Mouse (Mus musculus) myocyte (in vitro differentiated cells): Measurements from ENCODE around the gene Mios. TPM values are rescaled to one million over a fixed set of nuclear protein-coding genes. Genes with fewer than 3 reads are reported as not detected.

Source experiments
- H3K27me3 ChIP-seq: one replicate; pipeline ENCODE4 v1.6.1; 2011; ENCODE audit not compliant: control insufficient read depth, insufficient read depth, insufficient read length
- H3K36me3 ChIP-seq: one replicate; pipeline ENCODE4 v1.6.1; 2011; ENCODE audit not compliant: control insufficient read depth, insufficient read depth
- H3K4me2 ChIP-seq: one replicate; pipeline ENCODE4 v1.6.1; 2011; ENCODE audit warnings: low read depth, control low read depth
- H3K4me3 ChIP-seq: one replicate; pipeline ENCODE4 v1.5.1; 2011; ENCODE audit warnings: mild to moderate bottlenecking, control low read depth, moderate library complexity
- H3K79me2 ChIP-seq: one replicate; pipeline ENCODE4 v1.6.1; 2011; ENCODE audit not compliant: control insufficient read depth, insufficient read depth
- H3ac ChIP-seq: one replicate; pipeline ENCODE4 v1.6.1; 2011; ENCODE audit not compliant: control insufficient read depth, insufficient read length
- CEBPB ChIP-seq: IDR thresholded peaks from 2 replicates; pipeline ENCODE4 v1.6.1; 2011; ENCODE audit warnings: mild to moderate bottlenecking, moderate library complexity; ENCODE audit not compliant: poor library complexity, insufficient read depth, severe bottlenecking
- E2F4 ChIP-seq: IDR thresholded peaks from one replicate; pipeline ENCODE4 v1.6.1; 2011; ENCODE audit warnings: mild to moderate bottlenecking, control low read depth, moderate library complexity; ENCODE audit not compliant: insufficient read depth
- MAX ChIP-seq: IDR thresholded peaks from one replicate; pipeline ENCODE4 v1.6.1; 2011; ENCODE audit warnings: low read depth, mild to moderate bottlenecking, control low read depth
- MYOD1 ChIP-seq, 3 experiments: IDR thresholded peaks; one replicate each; pipeline ENCODE4 v1.6.1; 2011; ENCODE audit warnings: control low read depth in 2 of 3, low read depth in 2 of 3, mild to moderate bottlenecking in 2 of 3, moderate library complexity in 1 of 3; ENCODE audit not compliant: insufficient read length in 2 of 3, control insufficient read depth in 1 of 3
- MYOG ChIP-seq, 3 experiments: IDR thresholded peaks; one replicate each; pipeline ENCODE4 v1.6.1; 2011; ENCODE audit warnings: control low read depth in 2 of 3, low read depth in 2 of 3, mild to moderate bottlenecking in 2 of 3; ENCODE audit not compliant: insufficient read length in 2 of 3, control insufficient read depth in 1 of 3, insufficient read depth in 1 of 3
- POLR2A ChIP-seq: IDR thresholded peaks from one replicate; pipeline ENCODE4 v1.6.1; 2011; ENCODE audit warnings: low read depth, mild to moderate bottlenecking, control low read depth, moderate library complexity; ENCODE audit not compliant: insufficient read length
- POLR2AphosphoS2 ChIP-seq: IDR thresholded peaks from one replicate; pipeline ENCODE4 v1.6.1; 2011; ENCODE audit warnings: low read depth, control low read depth; ENCODE audit not compliant: insufficient read length
- REST ChIP-seq: IDR thresholded peaks from one replicate; pipeline ENCODE4 v1.6.1; 2011; ENCODE audit warnings: mild to moderate bottlenecking, control low read depth, moderate library complexity; ENCODE audit not compliant: insufficient read depth, insufficient read length
- SRF ChIP-seq: IDR thresholded peaks from one replicate; pipeline ENCODE4 v1.6.1; 2011; ENCODE audit warnings: low read depth; ENCODE audit not compliant: control insufficient read depth, insufficient read length
- TCF12 ChIP-seq: IDR thresholded peaks from one replicate; pipeline ENCODE4 v1.6.1; 2011; ENCODE audit warnings: mild to moderate bottlenecking, control low read depth; ENCODE audit not compliant: poor library complexity, insufficient read depth, severe bottlenecking
- TCF3 ChIP-seq: IDR thresholded peaks from one replicate; pipeline ENCODE4 v1.6.1; 2011; ENCODE audit warnings: low read depth, control low read depth; ENCODE audit not compliant: insufficient read length
- USF1 ChIP-seq: IDR thresholded peaks from one replicate; pipeline ENCODE4 v1.6.1; 2011; ENCODE audit warnings: low read depth, mild to moderate bottlenecking, control low read depth, moderate library complexity
- polyA plus RNA-seq: library from polyadenylated mRNA; unstranded; fragments of >200 nt; fragmentation: generic; extraction: Trizol; gene quantifications from one replicate; pipeline ENCODE4 v1.2.1, GENCODE M21; 2012; ENCODE audit warnings: missing spikeins

Gene Mios
- 5.0 TPM for polyA plus RNA-seq

DNA sequence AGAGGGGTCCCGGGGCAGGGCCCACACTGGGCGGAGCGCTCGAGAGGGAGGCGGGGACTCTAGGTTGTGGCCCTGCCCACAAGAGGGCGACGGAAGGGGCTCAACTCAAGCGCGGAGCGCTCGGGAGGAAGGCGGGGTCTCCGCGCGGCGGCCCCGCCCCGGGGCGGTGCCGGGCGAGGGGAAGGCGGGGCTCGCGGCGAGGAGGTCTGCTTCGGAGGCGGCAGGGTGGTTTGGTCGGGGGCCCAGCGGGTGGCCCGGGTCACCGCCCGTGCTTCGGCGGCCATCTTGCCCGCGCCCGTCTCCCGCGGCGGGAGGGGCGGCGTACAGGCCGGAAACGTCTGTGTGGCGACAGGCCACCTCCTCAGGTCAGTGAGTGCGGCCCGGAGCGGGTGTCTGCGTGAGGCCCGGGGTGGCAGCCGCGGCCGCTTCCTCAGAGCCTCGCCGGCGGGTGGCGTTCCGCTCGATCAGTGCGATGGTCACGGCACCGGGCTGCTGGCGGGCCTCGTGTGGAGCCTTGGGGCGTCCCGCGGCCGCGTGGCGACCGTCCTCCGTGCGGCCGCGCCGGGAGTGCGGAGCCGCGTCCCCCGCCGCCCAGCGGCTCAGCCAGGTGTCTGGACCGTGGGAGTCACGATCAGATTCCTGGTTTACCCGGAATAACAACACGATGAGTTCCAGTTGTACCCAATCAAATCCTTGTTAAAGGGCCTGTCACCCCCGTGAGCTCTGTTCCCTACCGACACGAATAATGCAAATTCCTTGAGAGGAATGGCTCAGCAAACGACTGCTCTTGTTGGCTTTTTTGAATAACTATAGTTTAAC, at the start of gene Mios:
Gene Mios, plus strand, starts transcription at position 176 of the 819 bp plus-strand sequence.
- Histone ChIP-seq H3ac (peak within 1 kb of the TSS; percentile 80), H3K27me3 (no peaks in the 10 kb centered on the region), H3K4me3 (peak within 1 kb of the TSS; percentile 35), H3K4me2 (peak within 1 kb of the TSS; percentile 90), H3K79me2 (peaks cover 21% of the 10 kb centered on the region), H3K36me3 (no peaks in the 10 kb centered on the region)
- TF ChIP-seq POLR2A (peak; percentile 77), E2F4 (no peak), MYOG (IDR thresholded peaks at IDR 0.05; ENCODE audit: control insufficient read depth in 1 of 3, insufficient read depth in 1 of 3, insufficient read length in 2 of 3, low read depth in 2 of 3) (peak in 1 of 3 experiments; percentile 7), POLR2AphosphoS2 (peak; percentile 71), TCF3 (peak; percentile 2)

DNA sequence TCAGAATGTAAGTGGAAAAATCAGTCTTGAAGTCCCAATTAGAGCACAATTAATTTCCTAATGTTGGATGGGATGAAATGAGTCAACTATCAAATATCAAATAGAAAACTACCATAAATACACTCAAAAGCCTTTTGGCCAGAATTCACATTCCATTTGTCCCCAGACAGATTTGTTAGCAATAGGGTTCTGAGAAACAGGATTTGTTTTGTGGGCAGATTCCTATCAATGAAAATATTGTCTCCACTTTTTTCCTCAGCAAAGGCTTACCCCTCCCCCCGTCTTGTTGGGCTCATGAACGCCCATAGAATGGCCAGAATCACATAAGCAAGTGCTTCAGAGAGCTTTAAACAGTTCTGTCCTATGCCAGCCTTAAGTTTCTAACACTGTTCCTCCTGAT, 49.0 kb upstream of the Mios start:
- Histone ChIP-seq H3K36me3 (no peaks in the 10 kb centered on the region), H3K27me3 (no peaks in the 10 kb centered on the region), H3K4me3 (no peak overlapping the region), H3K4me2 (peak overlapping the region; percentile 18), H3ac (no peak overlapping the region), H3K79me2 (no peaks in the 10 kb centered on the region)
- TF ChIP-seq MYOD1 (IDR thresholded peaks at IDR 0.05; ENCODE audit: control insufficient read depth in 1 of 3, insufficient read length in 2 of 3, low read depth in 2 of 3): no peak
- no peak for TF ChIP-seq SRF
- TF ChIP-seq TCF12: no peak
- TF ChIP-seq POLR2A: no peak
- no peak for TF ChIP-seq CEBPB
- no peak for TF ChIP-seq TCF3
- TF ChIP-seq REST: no peak
- TF ChIP-seq E2F4: no peak
- TF ChIP-seq MYOG (IDR thresholded peaks at IDR 0.05; ENCODE audit: control insufficient read depth in 1 of 3, insufficient read depth in 1 of 3, insufficient read length in 2 of 3, low read depth in 2 of 3): no peak
- no peak for TF ChIP-seq MAX
- TF ChIP-seq POLR2AphosphoS2: no peak
- TF ChIP-seq USF1: no peak

DNA sequence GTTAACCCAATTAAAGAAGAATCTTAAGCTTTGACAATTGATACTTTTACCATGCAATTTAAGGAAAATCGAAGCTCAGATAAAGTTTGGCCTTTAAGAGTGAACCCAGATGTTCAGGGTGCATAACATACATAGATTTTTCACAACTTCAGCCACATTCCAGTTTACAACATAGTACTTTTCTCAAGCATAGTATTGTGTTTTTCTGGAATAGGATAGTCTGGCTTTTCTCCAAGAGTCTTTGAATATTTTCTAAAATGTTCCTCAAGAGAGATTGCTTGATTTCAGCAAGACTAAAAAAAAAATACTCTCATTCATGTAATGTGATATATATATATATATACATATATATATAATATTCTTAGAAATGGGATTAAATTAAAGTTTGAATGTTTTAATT, 44.3 kb upstream of the Mios start:
- H3K27me3 ChIP-seq: no peaks in the 10 kb centered on the region
- no peaks in the 10 kb centered on the region for H3K36me3 ChIP-seq
- no peak overlapping the region for H3K4me3 ChIP-seq
- no peak overlapping the region for H3ac ChIP-seq
- TF ChIP-seq E2F4 (no peak), MYOD1 (IDR thresholded peaks at IDR 0.05; ENCODE audit: control insufficient read depth in 1 of 3, insufficient read length in 2 of 3, low read depth in 2 of 3) (no peak), MYOG (IDR thresholded peaks at IDR 0.05; ENCODE audit: control insufficient read depth in 1 of 3, insufficient read depth in 1 of 3, insufficient read length in 2 of 3, low read depth in 2 of 3) (no peak), POLR2AphosphoS2 (no peak), USF1 (no peak), CEBPB (no peak), MAX (no peak), TCF12 (no peak), POLR2A (no peak), TCF3 (no peak), SRF (no peak)
- no peak overlapping the region for H3K4me2 ChIP-seq
- no peaks in the 10 kb centered on the region for H3K79me2 ChIP-seq

DNA sequence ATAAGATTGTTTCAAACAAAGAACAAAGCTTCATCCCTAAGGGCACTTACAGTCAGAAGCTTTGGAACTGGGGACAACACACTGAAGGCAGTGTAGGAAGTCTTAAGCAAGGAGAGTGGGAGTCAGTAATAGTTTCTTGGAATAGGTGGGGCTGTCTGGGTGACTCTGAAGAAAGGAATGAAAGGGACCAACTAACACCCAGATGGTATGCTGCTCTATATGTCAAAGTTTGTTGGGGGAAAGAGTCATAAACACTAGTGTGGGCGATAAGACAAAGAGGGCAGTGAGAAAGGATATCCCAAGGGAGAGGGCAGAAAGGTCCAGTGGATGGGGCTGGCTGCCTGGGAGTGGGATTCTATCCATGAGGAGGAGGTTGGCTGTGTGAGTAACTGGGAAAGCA, 36.9 kb upstream of the Mios start:
- Histone ChIP-seq H3K4me2 (peak overlapping the region; percentile 12), H3K27me3 (no peaks in the 10 kb centered on the region), H3ac (no peak overlapping the region), H3K79me2 (no peaks in the 10 kb centered on the region), H3K36me3 (no peaks in the 10 kb centered on the region), H3K4me3 (no peak overlapping the region)
- no peak for TF ChIP-seq E2F4
- no peak for TF ChIP-seq CEBPB
- no peak for TF ChIP-seq TCF12
- TF ChIP-seq SRF: no peak
- TF ChIP-seq REST: no peak
- TF ChIP-seq TCF3: no peak
- TF ChIP-seq USF1: no peak
- no peak for TF ChIP-seq MYOG (IDR thresholded peaks at IDR 0.05; ENCODE audit: control insufficient read depth in 1 of 3, insufficient read depth in 1 of 3, insufficient read length in 2 of 3, low read depth in 2 of 3)
- no peak for TF ChIP-seq MAX
- no peak for TF ChIP-seq POLR2A
- TF ChIP-seq POLR2AphosphoS2: no peak
- TF ChIP-seq MYOD1 (IDR thresholded peaks at IDR 0.05; ENCODE audit: control insufficient read depth in 1 of 3, insufficient read length in 2 of 3, low read depth in 2 of 3): no peak

DNA sequence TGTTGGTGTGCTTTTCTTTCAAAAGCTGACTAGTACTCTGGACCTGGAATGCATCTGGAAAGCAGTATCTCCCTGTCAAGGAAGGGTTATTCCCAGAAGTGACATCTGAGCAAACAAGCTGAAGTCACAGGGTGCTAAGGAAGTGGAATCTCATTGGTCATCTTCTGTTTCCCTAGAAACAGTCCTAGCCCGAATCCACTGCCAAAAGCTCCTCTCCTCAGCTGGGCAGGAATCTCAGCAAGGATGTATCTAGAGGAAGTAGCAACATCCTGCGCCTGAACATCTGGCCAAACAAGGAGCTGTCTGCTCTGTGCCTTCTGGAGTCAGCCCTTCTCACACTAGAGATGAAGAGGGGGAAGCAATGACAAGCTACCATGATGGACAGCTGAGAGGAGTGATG, 35.0 kb upstream of the Mios start:
- Histone ChIP-seq H3K79me2 (no peaks in the 10 kb centered on the region), H3K36me3 (no peaks in the 10 kb centered on the region), H3K4me2 (no peak overlapping the region), H3K4me3 (no peak overlapping the region), H3K27me3 (no peaks in the 10 kb centered on the region), H3ac (no peak overlapping the region)
- TF ChIP-seq SRF: no peak
- no peak for TF ChIP-seq POLR2A
- TF ChIP-seq POLR2AphosphoS2: no peak
- no peak for TF ChIP-seq USF1
- no peak for TF ChIP-seq REST
